ENCODE assay signal across 8 mouse cellular contexts in genomic region chr15:82243742-82244114, GRCm38 (mm10). TPM values are rescaled to one million over a fixed set of nuclear protein-coding genes. Genes with fewer than 3 reads are reported as not detected.
DNase-seq lines count a peak whose midpoint lies in the region; ATAC-seq lines count a peak whose summit lies in the region.

No protein-coding gene starts in this region.

- no peaks in the 10 kb centered on the region for H3K27me3 ChIP-seq in lung, embryonic 16.5 days (ENCODE audit: control insufficient read depth, insufficient read depth, low read depth, low read length)
- no peaks in the 10 kb centered on the region for H3K27me3 ChIP-seq in embryonic facial prominence, embryonic 12.5 days
- H3K27me3 ChIP-seq in limb, embryonic 10.5 days (ENCODE audit: low read depth, poor library complexity, severe bottlenecking), result no peaks in the 10 kb centered on the region
- no peaks in the 10 kb centered on the region for H3K27me3 ChIP-seq in splenic B cell, adult 2 months (ENCODE audit: control insufficient read depth, insufficient read depth, low read length, poor library complexity, severe bottlenecking)

- WGBS in lung, embryonic 16.5 days, result 1% methylated on average over 12 of the region's 12 CpGs
- WGBS in embryonic facial prominence, embryonic 12.5 days, result 7% methylated on average over 12 of the region's 12 CpGs
- 9% methylated on average over 12 of the region's 12 CpGs for WGBS in limb, embryonic 10.5 days

- H3K9ac ChIP-seq in lung, embryonic 16.5 days (ENCODE audit: low read length), result peak overlapping the region; percentile 78
- peak overlapping the region; percentile 63 for H3K9ac ChIP-seq in embryonic facial prominence, embryonic 12.5 days

- no peaks in the 10 kb centered on the region for H3K9me3 ChIP-seq in lung, embryonic 16.5 days (ENCODE audit: control insufficient read depth, low read length)
- H3K9me3 ChIP-seq in embryonic facial prominence, embryonic 12.5 days, result no peaks in the 10 kb centered on the region
- H3K9me3 ChIP-seq in limb, embryonic 10.5 days (replicated peaks), result no peaks in the 10 kb centered on the region

- peak overlapping the region; percentile 37; the same call in 1 of the 2 replicates for H3K27ac ChIP-seq in lung, embryonic 16.5 days (ENCODE audit: low read length)
- peak overlapping the region; percentile 47; the same call in 1 of the 2 replicates for H3K27ac ChIP-seq in embryonic facial prominence, embryonic 12.5 days
- peak overlapping the region; percentile 94 for H3K27ac ChIP-seq in limb, embryonic 10.5 days

- H3K4me3 ChIP-seq in lung, embryonic 16.5 days (ENCODE audit: low read length), result peak overlapping the region; percentile 80
- H3K4me3 ChIP-seq in embryonic facial prominence, embryonic 12.5 days, result peak overlapping the region; percentile 70
- peak overlapping the region; percentile 83 for H3K4me3 ChIP-seq in limb, embryonic 10.5 days

- ATAC-seq in lung, embryonic 16.5 days (ENCODE audit: low read depth), result no peak
- no peak for ATAC-seq in embryonic facial prominence, embryonic 12.5 days (ENCODE audit: insufficient number of reproducible peaks, insufficient read depth, low FRiP score, low TSS enrichment)

- peaks cover 5% of the 10 kb centered on the region; the same call in 1 of the 2 replicates for H3K4me1 ChIP-seq in lung, embryonic 16.5 days (replicated peaks; ENCODE audit: control insufficient read depth, insufficient read depth, low read length)
- H3K4me1 ChIP-seq in embryonic facial prominence, embryonic 12.5 days, result peaks cover 9% of the 10 kb centered on the region
- H3K4me1 ChIP-seq in limb, embryonic 10.5 days, result peaks cover 9% of the 10 kb centered on the region

- intact Hi-C loops in left cerebral cortex, postnatal 4 days (cut with DNase I), result no loop called here

- peak overlapping the region; percentile 95 for H3K4me2 ChIP-seq in lung, embryonic 16.5 days (ENCODE audit: low read depth, low read length)
- peak overlapping the region; percentile 85 for H3K4me2 ChIP-seq in embryonic facial prominence, embryonic 12.5 days (replicated peaks)

- DNase-seq in lung, postnatal 10 days, result no peak
- no peak for DNase-seq in limb, embryonic 10.5 days (ENCODE audit: low spot score)
- DNase-seq in splenic B cell, adult 2 months (ENCODE audit: low read depth, low spot score), result peak; percentile 18
- DNase-seq in cerebellum, adult 18-20 months, result no peak
- no peak for DNase-seq in left cerebral cortex, postnatal 4 days
- no peak for DNase-seq in urinary bladder, postnatal 4 days (ENCODE audit: low spot score in 2 of 2)

- no peaks in the 10 kb centered on the region for H3K36me3 ChIP-seq in lung, embryonic 16.5 days (ENCODE audit: control insufficient read depth, insufficient read depth, low read length)
- H3K36me3 ChIP-seq in embryonic facial prominence, embryonic 12.5 days, result peaks cover 5% of the 10 kb centered on the region; the same call in 1 of the 2 replicates
- peaks cover 11% of the 10 kb centered on the region for H3K36me3 ChIP-seq in limb, embryonic 10.5 days
- no peaks in the 10 kb centered on the region for H3K36me3 ChIP-seq in splenic B cell, adult 2 months (ENCODE audit: control insufficient read depth, insufficient read depth, low read length, poor library complexity, severe bottlenecking)

RNA-seq across cellular contexts. Expression of gene Cenpm, which starts 0.8 kb away (rescaled TPM):
- polyA plus RNA-seq in lung, embryonic 16.5 days (2015; fragmentation: Nextera tagmentation; extraction: Ambion mirVana), result 65.1 and 65.7 TPM in 2 replicates
- 68.8 and 71.0 TPM in 2 replicates for polyA plus RNA-seq in embryonic facial prominence, embryonic 12.5 days (2016; fragmentation: Nextera tagmentation; extraction: Ambion mirVana)
- 83.9 and 86.0 TPM in 2 replicates for polyA plus RNA-seq in limb, embryonic 10.5 days (2016; fragmentation: Nextera tagmentation; extraction: Ambion mirVana)
- total RNA-seq in left cerebral cortex, postnatal 4 days (2021), result 1 to 10 TPM; 6.5 to 6.9 TPM

RNA-seq across cellular contexts. Expression of gene 1500009C09Rik, which starts 8.5 kb away (rescaled TPM):
- not detected in 2 replicates for polyA plus RNA-seq in lung, embryonic 16.5 days (2015; fragmentation: Nextera tagmentation; extraction: Ambion mirVana)
- 0.29 TPM in 1 of 2 replicates, not detected in the other for polyA plus RNA-seq in embryonic facial prominence, embryonic 12.5 days (2016; fragmentation: Nextera tagmentation; extraction: Ambion mirVana)
- polyA plus RNA-seq in limb, embryonic 10.5 days (2016; fragmentation: Nextera tagmentation; extraction: Ambion mirVana), result not detected in 2 replicates
- 10 to 100 TPM; 70.9 to 77.4 TPM for total RNA-seq in left cerebral cortex, postnatal 4 days (2021)

RNA-seq across cellular contexts. Expression of gene Tnfrsf13c, which starts 19.6 kb away (rescaled TPM):
- not detected in 2 replicates for polyA plus RNA-seq in lung, embryonic 16.5 days (2015; fragmentation: Nextera tagmentation; extraction: Ambion mirVana)
- 0.13 and 0.23 TPM in 2 replicates for polyA plus RNA-seq in embryonic facial prominence, embryonic 12.5 days (2016; fragmentation: Nextera tagmentation; extraction: Ambion mirVana)
- 0.15 and 0.33 TPM in 2 replicates for polyA plus RNA-seq in limb, embryonic 10.5 days (2016; fragmentation: Nextera tagmentation; extraction: Ambion mirVana)
- total RNA-seq in left cerebral cortex, postnatal 4 days (2021), result 1 to 10 TPM in 1 of 2 experiments, under 1 TPM in 1; 0.46 to 1.1 TPM

RNA-seq across cellular contexts. Expression of gene Sept3, which starts 31.0 kb away (rescaled TPM):
- 1.8 and 1.9 TPM in 2 replicates for polyA plus RNA-seq in lung, embryonic 16.5 days (2015; fragmentation: Nextera tagmentation; extraction: Ambion mirVana)
- polyA plus RNA-seq in embryonic facial prominence, embryonic 12.5 days (2016; fragmentation: Nextera tagmentation; extraction: Ambion mirVana), result 59.9 and 66.0 TPM in 2 replicates
- 32.9 and 41.5 TPM in 2 replicates for polyA plus RNA-seq in limb, embryonic 10.5 days (2016; fragmentation: Nextera tagmentation; extraction: Ambion mirVana)
- 100 to 1,000 TPM; 666 to 687 TPM for total RNA-seq in left cerebral cortex, postnatal 4 days (2021)

RNA-seq across cellular contexts. Expression of gene Shisa8, which starts 31.1 kb away (rescaled TPM):
- 0.52 and 0.55 TPM in 2 replicates for polyA plus RNA-seq in lung, embryonic 16.5 days (2015; fragmentation: Nextera tagmentation; extraction: Ambion mirVana)
- 0.75 and 0.79 TPM in 2 replicates for polyA plus RNA-seq in embryonic facial prominence, embryonic 12.5 days (2016; fragmentation: Nextera tagmentation; extraction: Ambion mirVana)
- polyA plus RNA-seq in limb, embryonic 10.5 days (2016; fragmentation: Nextera tagmentation; extraction: Ambion mirVana), result 0.15 TPM in 1 of 2 replicates, not detected in the other
- total RNA-seq in left cerebral cortex, postnatal 4 days (2021), result 1 to 10 TPM; 1.5 to 2.0 TPM

Comparison
In these comparisons a context has a peak if more than half of its experiments do, and no peak if none do; other contexts are left out.
1. H3K27ac ChIP-seq: peak in every context shown above with its lines; median percentile 94 in limb, embryonic 10.5 days; 47 in embryonic facial prominence, embryonic 12.5 days; 37 in lung, embryonic 16.5 days.